Mouse (Mus musculus): ENCODE results near the gene Tubb3. TPM values are rescaled to one million over a fixed set of nuclear protein-coding genes. Genes with fewer than 3 reads are reported as not detected.
"Not testable (repeated sequence)": the region's sequence is repeated elsewhere in the genome, so short reads cannot be mapped to it uniquely, and the experiment has no call there.

Gene Tubb3
- total RNA-seq, 4 experiments from 2014 or later = 265 to 291 (median 279) TPM

- DNase-seq (ENCODE audit: low spot score in 2 of 2) = no peak
These were observed 20.6 kb downstream of the Tubb3 start for GRCm38 (mm10) chr8:123431616-123432365.

- DNase-seq (ENCODE audit: low spot score in 2 of 2) = no peak
These were observed 21.2 kb downstream of the Tubb3 start for GRCm38 (mm10) chr8:123432381-123432780.

- DNase-seq (ENCODE audit: low spot score in 2 of 2) = not testable (repeated sequence)
These were observed 22.2 kb downstream of the Tubb3 start for GRCm38 (mm10) chr8:123433241-123433974.

- DNase-seq (ENCODE audit: low spot score in 2 of 2) = no peak
These were observed 30.6 kb downstream of the Tubb3 start for GRCm38 (mm10) chr8:123441788-123442187.

GRCm38 (mm10) chr8:123442351-123442750 is 31.1 kb downstream of the Tubb3 start:
- DNase-seq (ENCODE audit: low spot score in 2 of 2) = no peak

GRCm38 (mm10) chr8:123442871-123443575 is 31.8 kb downstream of the Tubb3 start:
- peak; percentile 87 to 92 for DNase-seq (ENCODE audit: low spot score in 2 of 2)

GRCm38 (mm10) chr8:123443576-123443921 is 32.3 kb downstream of the Tubb3 start:
- DNase-seq (ENCODE audit: low spot score in 2 of 2) = no peak

- no peak for DNase-seq (ENCODE audit: low spot score in 2 of 2)
These were observed 32.9 kb downstream of the Tubb3 start for GRCm38 (mm10) chr8:123444131-123444530.

- no peak for DNase-seq (ENCODE audit: low spot score in 2 of 2)
These were observed 34.8 kb downstream of the Tubb3 start for GRCm38 (mm10) chr8:123445981-123446380.

GRCm38 (mm10) chr8:123446799-123447198 is 35.6 kb downstream of the Tubb3 start:
- DNase-seq (ENCODE audit: low spot score in 2 of 2) = no peak

GRCm38 (mm10) chr8:123450783-123451182 is 39.6 kb downstream of the Tubb3 start:
- no peak for DNase-seq (ENCODE audit: low spot score in 2 of 2)

GRCm38 (mm10) chr8:123451747-123452146 is 40.5 kb downstream of the Tubb3 start:
- not testable (repeated sequence) for DNase-seq (ENCODE audit: low spot score in 2 of 2)

GRCm38 (mm10) chr8:123452149-123452548 is 40.9 kb downstream of the Tubb3 start:
- DNase-seq (ENCODE audit: low spot score in 2 of 2) = no peak

- no peak for DNase-seq (ENCODE audit: low spot score in 2 of 2)
These were observed 42.1 kb downstream of the Tubb3 start for GRCm38 (mm10) chr8:123453291-123453690.

- DNase-seq (ENCODE audit: low spot score in 2 of 2) = no peak
These were observed 42.7 kb downstream of the Tubb3 start for GRCm38 (mm10) chr8:123453951-123454350.

GRCm38 (mm10) chr8:123454559-123454958 is 43.3 kb downstream of the Tubb3 start:
- no peak for DNase-seq (ENCODE audit: low spot score in 2 of 2)

GRCm38 (mm10) chr8:123463651-123464050 is 52.4 kb downstream of the Tubb3 start:
- no peak for DNase-seq (ENCODE audit: low spot score in 2 of 2)

- DNase-seq (ENCODE audit: low spot score in 2 of 2) = no peak
These were observed 56.3 kb downstream of the Tubb3 start for GRCm38 (mm10) chr8:123467476-123467875.
